Mouse (Mus musculus) fat pad, adult 2 months (tissue): ENCODE measurements around the gene Nkapl.
"Not testable (repeated sequence)": the region's sequence is repeated elsewhere in the genome, so short reads cannot be mapped to it uniquely, and the experiment has no call there.

Experiments
- DNase-seq: peaks from one replicate; pipeline ENCODE4 v3.0.0-alpha.2; 2011; ENCODE audit warnings: low read depth, low spot score; ENCODE audit errors: extremely low read depth

Gene Nkapl

DNA sequence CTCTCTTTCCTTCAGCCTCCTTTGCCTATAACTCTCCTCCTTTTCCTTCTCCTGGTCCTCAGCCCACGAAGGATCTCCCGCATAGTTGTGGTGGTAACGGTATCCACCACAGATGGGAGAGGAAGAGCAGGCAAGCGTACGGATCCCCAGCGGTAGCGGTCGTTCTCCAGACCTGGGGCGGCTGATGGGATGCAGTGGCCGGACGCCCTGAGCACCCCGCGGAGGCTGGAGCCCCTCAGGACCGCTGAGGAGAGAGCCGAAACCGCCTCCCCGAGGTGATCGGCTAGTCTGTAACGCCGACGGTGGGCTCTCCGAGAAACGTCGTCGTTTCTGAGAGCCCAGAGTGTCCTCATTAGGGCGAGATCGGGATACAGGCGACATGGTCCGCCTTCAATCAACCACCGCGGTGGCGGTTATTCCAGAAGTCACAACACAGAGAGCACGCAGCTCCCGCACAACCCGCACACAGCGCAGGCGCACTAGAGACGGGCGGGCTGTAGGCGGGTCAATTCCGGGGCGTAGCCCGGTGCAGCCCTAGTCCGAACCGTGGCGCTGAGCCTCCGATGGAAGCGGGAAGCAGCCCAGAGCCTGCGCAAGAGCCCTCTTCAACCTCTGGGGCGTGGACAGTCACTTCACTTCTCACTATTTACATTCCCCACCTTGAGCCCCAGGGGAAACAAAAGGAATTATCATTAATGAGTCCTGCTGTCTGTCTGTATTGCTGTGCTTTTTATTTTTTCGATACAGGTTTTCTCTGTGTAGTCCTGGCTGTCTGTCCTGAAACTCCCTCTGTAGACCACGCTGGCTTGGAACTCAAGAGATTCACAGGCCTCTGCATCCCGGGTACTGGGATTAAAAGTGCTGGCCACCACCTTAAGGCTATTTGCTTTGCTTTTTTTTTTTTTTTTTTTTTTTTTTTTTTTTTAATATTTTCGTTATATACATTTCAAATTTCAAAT lies at the start of gene Nkapl:
Gene Nkapl (minus strand): TSS at position 449 of the 959 bp plus-strand sequence.
- no peak for DNase-seq

GRCm38 (mm10) chr13:21506221-21506649 lies 37.9 kb upstream of the Nkapl start:
- peak; percentile 86 for DNase-seq

DNA sequence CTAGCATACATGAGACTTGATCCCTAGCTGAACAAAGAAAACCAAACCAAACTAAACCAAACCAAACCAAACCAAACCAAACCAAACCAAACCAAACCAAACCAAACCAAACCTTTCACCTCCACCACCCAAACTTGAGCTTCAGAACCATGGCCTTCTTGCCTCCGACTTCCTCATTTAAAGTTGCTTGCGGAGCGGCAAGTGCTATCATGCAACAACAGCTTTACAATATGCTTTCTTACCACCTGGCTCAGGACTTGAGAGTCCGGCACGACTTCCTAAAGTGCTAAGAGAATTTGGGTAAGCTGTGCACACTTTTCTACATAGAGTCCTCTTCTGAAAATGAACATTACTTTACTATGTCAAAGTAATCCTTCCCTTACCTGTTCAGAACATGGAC lies 34.0 kb upstream of the Nkapl start:
- no peak for DNase-seq

DNA sequence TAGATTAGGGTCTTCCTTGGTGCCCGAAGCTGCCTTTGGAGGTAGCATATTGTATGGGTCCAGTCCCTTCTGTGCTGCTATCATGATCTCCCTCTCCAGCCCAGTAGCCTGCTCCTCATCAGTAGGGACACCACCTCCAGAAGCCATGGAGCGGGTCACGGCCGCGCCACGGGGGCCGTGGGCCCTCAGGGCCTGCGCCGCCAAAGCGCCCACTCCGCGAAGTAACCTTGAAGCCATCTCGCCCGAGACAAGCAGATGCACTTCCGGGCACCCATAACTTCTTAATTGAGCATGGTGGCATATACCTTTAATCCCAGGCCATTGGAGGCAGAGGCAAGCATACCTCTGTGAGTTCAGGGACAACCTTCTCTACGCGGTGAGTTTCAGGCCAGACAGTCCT lies 32.9 kb upstream of the Nkapl start, which contains the start of gene Gm11273:
Gene Gm11273 (minus strand): TSS at position 237 of the 400 bp plus-strand sequence.
- not testable (repeated sequence) for DNase-seq

GRCm38 (mm10) chr13:21495080-21495479 lies 26.8 kb upstream of the Nkapl start, which contains the start of gene AK157302:
TSS of gene AK157302 (plus strand) at chr13:21495223.
- no peak for DNase-seq

DNA sequence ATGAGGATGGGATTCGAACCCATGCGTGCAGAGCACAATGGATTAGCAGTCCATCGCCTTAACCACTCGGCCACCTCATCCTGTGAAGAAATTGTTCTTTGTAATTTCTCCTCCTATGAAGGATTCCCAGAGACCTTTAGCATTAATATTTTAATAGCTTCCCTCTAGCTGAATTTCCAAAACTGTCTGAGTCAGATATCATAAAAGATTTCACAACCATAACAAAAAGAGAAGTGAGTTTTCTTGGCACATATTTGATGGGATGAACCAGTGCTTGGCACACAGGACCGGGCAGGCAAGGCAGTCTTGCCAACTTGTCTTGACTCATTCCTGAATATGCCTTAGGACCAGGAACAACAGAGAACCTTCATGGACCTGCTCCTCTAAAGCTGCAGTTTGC lies 24.5 kb upstream of the Nkapl start:
- peak; percentile 95 for DNase-seq

DNA sequence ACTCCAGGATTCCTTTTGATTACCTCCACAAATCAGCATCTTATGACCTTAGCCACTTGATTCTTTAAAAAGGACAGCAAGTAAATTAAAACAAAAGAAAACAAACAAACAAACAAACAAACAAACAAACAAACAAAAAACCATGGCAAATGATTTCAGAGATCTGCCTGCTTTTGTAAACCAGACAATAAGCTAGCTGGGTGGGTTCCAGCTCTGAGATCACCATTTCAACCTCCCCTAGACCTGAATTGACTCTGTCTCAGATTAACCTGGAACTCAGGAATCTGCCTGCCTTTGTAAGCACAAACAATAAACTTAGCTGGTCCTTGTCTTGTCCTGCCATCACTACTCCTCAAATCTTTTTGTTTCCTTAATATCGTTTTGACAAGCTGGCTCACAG lies 18.6 kb upstream of the Nkapl start:
- no peak for DNase-seq

DNA sequence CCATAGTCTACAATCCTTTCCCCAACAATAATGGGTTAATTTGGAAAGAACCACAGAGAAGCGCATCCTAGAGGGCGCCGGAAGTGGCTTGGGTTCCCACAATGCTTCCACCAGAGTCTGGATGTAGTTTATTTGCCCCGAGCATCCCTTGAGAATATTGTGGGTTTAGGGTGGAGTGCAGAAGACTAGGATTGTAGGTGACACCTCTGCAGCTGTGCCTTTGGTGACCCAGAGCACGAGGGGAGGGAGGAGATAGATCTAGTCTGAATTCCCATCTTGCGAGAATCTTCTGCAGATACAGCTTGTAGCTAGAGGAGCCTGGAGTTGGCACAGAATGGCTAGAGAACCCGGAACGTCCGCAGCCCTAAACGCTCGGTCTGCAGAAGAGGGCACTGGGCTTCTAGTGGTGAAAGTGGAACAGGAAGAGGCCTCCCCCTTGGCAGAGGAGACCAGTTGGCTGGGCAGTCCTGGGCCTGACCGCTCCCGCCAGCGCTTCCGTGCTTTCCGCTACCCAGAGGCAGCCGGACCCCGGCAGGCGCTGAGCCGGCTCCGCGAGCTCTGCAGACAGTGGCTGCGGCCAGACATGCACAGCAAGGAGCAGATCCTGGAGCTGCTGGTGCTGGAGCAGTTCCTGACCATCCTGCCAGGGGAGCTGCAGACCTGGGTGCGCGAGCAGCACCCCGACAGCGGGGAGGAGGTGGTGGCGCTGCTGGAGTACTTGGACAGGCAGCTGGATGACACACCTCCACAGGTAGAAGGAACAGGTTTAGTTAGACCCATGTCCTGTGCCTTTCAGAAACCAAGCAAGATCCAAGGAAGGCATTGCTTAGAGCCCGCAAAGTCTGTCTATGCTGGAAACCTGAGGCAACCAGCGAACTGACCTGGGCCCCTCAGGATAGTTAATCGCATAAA lies 10.7 kb upstream of the Nkapl start, which contains the start of the genes Zkscan4 and Gm10065:
Gene Zkscan4 (plus strand): TSS at position 149 of the 912 bp plus-strand sequence.
Gene Gm10065 (minus strand): TSS at position 683 of the 912 bp plus-strand sequence.
- not testable (repeated sequence) for DNase-seq

DNA sequence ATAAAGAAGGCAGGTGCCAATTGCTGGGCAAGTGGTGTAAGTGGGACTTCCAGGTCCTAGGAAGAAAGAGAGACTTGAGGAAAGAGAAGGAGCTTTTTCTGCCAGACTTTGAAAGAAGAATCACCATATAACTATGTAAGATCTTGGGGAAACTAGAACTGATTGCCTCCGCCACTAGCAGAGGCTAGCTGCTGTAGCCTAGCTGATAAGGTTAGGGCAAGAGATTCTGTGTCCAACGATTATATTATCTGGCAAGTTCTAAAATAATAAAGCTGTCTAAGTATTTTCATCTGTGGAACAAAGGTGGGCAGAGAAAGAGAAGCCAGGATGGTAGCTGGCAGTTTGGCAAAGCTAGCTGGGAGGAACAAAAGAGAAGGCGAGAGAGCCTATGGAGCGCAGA lies 4.1 kb upstream of the Nkapl start:
- no peak for DNase-seq

DNA sequence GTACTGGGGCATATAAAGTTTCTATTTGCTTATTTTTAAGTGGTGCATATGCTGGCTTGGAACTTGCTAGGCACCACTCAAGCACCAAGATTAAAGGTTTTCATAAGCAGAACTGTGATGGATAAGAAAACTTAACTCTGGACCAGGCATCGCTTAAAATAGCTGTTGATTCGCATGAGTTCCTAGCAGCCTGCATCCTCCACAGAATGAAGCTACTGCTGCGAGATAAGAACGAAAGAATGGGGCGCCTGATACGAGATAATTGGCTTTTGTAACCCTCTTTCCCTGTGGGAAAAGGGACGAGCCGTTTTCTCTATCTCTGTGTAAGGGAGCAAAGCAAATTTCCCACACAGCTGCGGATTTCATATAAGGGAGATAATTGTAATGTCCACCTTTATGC lies 788 bp upstream of the Nkapl start:
- DNase-seq = no peak

DNA sequence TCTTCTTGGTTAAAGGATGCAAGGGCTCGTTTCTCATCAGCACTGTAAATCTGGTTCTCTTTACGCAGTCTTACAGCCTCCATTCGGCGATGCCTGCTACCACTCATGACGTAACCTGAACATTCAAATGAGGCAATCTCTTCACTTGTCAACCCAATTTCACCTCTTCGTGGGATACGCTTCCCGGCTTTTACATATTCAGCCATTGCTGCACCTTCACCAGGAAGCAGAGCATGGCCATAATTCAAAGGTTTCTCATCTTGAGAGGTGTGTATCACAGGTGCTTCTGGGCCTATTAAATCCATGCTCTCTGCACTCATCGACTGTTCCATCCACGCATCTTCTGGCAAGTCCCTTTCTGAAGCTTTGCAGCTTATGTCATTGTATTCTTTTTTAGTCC lies 973 bp downstream of the Nkapl start:
- DNase-seq = no peak

- DNase-seq = not testable (repeated sequence)
Measured at GRCm38 (mm10) chr13:21462516-21462915, 5.8 kb downstream of the Nkapl start.

DNA sequence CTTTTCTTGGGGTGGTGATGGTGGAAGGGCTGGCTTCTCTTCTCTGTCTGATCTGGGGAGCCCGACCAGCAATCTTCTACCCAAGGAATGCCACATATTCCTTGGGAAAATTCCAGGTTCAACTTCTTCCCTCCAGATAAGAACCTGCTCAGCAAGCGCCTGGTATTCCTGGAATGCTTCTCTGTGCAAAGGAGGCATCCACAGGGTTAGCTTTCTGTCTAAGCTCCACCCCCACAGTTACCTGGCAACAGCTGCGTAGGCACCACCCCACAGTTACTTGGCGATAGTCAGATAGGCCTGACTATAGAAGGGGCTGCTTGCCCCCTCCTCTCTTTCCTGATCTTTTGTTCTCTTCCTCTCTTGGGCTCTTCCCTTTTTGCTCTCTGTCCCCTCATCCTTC lies 12.0 kb downstream of the Nkapl start:
- DNase-seq = no peak

DNA sequence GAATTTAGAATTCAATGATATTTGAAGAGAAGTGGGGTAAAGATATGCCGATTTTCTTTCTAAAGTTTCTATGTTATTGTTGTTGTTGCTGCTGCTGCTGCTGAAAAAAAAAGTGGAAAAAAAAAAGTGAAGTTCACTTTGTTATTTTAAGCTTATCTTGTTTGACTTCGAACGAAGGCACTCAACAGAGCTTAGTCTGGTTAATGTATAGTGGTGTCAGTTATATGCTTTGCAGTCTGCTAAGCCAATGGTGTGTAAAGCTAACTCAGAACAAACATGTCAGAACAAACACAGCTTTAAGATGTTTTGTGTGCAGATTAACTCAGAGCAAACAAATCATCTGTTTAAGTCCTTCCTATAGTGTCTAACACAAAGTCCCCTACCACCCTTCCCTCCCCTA lies 14.2 kb downstream of the Nkapl start:
- DNase-seq = no peak

DNA sequence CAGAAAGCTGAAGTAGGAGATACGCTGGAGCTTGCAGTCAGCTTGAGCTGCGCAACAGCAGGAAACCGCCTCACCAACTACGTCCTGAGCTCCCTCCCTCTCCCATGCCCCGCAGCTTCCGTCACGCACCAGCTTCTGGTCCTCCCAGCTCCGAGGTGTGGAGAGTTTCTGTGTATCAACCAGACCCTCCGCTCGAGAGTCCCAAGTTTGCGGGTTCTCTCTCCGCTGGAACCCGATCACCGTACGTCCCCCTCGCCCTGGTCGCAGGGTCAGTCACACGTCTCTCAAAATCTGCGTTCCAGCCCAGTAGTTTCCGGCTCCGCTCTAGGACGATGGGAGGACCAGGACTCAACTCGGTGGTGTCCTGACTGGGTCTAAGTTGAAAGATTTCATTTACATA lies 14.9 kb downstream of the Nkapl start, which contains the start of gene Zscan26:
Gene Zscan26 (minus strand): TSS at position 282 of the 400 bp plus-strand sequence.
- no peak for DNase-seq

DNA sequence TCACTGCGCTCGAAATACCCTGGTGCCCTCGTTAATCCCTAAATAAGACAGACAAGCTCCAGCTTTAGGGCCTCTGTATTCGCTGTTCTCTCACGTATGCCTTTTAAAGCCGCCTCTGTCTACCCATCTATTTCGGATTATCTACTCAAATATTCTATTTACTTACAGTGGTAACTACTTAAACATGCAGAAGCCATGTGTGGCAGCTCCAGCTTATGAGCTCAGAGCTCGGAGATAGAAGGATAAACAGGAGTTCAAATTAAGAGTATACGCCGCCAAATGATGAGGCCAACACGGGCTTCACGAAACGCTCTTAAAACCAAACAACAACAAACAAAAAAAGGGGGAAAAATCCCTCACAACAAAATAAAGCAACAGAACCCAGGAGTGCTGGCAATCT lies 15.3 kb downstream of the Nkapl start:
- DNase-seq = no peak

GRCm38 (mm10) chr13:21447856-21448614 lies 20.3 kb downstream of the Nkapl start:
- DNase-seq = no peak

DNA sequence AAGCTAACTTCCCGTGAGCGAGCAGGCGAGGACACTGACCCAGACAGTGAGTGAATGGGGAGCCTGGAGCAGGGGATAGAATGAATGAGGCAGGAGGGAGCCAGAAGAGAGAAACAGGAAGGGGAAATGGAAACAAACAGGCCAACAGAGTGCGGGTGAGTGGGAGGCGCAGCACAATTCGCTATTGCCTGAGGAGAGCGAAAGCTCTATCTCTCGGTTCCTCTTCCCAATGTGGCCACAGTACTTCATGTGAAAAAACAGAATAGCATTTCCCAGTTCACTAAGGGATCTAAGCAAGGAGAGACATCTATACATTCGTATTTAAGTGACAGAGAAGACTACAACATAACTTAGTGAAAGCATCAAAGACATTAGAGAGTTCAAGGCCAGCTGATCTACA lies 21.5 kb downstream of the Nkapl start:
- no peak for DNase-seq

DNA sequence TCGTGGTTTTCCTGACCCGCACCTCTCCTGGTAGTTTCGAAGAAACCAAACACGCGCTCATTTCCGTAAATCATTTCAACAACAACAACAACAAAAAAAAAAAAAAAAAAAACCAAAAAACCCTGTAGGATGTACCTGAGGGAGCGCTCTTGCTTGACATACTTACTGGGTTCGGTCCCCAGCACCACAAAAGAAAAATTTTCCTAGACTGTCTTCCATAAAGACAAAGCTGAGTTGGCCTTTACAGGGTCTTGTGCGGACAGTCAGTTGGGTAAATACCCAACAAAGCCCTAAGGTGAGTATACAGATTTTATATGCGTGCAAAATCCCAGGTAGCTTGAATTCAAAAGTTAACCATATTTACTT lies 27.1 kb downstream of the Nkapl start:
- no peak for DNase-seq

DNA sequence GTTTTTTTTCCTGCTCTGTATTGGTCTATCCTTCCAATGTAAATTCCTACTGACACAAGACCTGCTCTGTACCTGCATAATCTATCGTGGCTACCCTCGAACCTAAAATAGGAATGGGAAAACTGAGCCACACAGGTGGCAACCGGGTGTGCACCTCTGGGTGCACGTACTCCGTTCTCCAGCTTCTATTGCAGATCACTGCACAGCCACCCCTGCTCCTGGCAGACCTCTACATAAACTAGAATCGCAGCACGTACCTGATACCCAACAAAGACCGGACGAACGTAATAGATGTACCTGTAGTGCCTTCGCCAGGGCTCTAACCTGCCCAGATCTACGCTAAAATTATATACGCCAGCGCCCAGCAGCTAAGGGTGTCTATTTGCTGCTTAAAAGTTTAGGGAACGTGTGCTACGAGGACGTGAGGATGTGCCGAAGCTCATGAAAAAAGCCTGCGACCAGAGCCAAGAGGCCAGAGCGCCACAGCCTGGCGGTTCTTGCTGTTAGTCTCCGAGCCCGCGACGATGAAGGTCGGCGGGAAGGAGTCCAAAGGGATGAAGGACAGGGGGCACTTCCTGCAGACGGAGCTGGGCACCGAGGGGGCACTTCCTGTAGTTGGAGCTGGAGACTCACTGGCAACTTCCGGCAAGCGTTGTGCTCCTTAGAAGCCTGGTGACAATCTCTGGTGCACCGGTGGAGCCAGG lies 27.7 kb downstream of the Nkapl start, which contains the start of gene Pgbd1:
Gene Pgbd1 (minus strand): TSS at position 556 of the 704 bp plus-strand sequence.
- no peak for DNase-seq
